Mouse (Mus musculus) G1E (cell line): ENCODE measurements around the gene Cd40.

Source experiments
- CTCF ChIP-seq: IDR thresholded peaks from 2 replicates; pipeline ENCODE4 v1.5.1; 2012; ENCODE audit warnings: low read depth, low read length, inconsistent platforms, mixed read lengths
- TAL1 ChIP-seq: conservative IDR thresholded peaks from 2 replicates; pipeline ENCODE4 v1.6.1; 2012; ENCODE audit warnings: low read depth, low read length, inconsistent platforms, mixed read lengths

GRCm38 (mm10) chr2:165042126-165042525 lies 13.3 kb upstream of the Cd40 start:
- no peak for TF ChIP-seq CTCF
- no peak for TF ChIP-seq TAL1
